Mouse (Mus musculus) layer of hippocampus, adult 18-20 months (tissue): Measurements from ENCODE around the gene Parl. TPM values are rescaled to one million over a fixed set of nuclear protein-coding genes. Genes with fewer than 3 reads are reported as not detected.
A peak's percentile ranks its signal among the peaks of the same experiment; 100 is the strongest.

Source experiments
- DNase-seq, 2 experiments: peaks; one replicate each; pipeline ENCODE4 v3.0.0; 2022; ENCODE audit warnings: low spot score in 2 of 2
- long read RNA-seq: library from polyadenylated mRNA; stranded (forward); transcript quantifications from one replicate; pipeline ENCODE4 v2.0.0, GENCODE M21; 2021
- total RNA-seq, 2 experiments: library from RNA; stranded (reverse); gene quantifications; 2 replicates each; pipeline ENCODE4 v1.2.3; 2021

Gene Parl
- total RNA-seq: 10 to 100 TPM; 55.9 to 56.3 TPM
- long read RNA-seq, transcript Parl-201 (10 exons, 1,348 nt): major isoform, 17 of 21 reads
- long read RNA-seq, partial matches to known transcripts: 0 of 21 reads
- long read RNA-seq, other reads (novel, unspliced or antisense): 2 of 21 reads

- peak; percentile 35 to 84 for DNase-seq
These were observed at the start of gene Parl for GRCm38 (mm10) chr16:20301770-20302649. TSS of gene Parl (minus strand) at chr16:20302387.

- no peak for DNase-seq
These were observed 43.3 kb upstream of the Parl start for GRCm38 (mm10) chr16:20345464-20345863.

DNA sequence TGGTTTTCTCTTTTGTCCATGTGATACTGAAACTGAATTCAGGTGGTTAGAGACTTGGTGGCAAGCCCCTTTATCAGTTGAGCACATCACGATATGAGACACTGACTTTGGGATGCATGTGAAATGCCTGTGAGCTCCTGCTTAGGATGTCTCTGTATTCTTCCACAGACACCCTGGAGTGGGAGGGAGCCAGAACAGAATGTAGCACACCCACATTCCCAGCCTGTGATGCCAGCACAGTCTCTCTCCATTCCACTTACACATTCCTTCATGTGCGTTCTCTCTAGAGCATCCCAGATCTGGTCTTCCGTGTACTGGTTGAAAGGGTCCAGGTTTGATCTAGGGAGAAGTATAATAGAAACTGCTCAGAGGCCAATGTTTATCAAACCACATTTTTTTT is 36.4 kb upstream of the Parl start:
- DNase-seq: peak; percentile 72 to 90

DNA sequence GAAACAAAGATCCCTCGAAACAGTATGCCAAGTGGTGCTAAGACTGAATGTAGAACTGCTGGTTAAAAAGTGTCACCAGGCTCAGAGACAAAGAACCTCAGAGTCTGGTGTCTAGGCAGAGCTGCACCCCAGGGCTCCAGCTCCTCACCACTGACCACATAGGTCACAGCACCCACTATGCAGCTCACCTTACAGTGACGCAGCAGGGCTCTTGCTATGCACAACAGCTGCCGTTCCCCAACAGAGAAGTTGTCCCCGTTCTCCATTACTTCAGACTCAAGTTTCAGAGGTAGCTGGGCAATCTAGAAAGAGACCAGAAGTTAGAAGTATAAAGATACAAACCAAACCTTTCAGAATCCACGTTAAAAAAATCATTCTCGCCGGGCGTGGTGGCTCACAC is 32.7 kb upstream of the Parl start:
- DNase-seq: no peak

- DNase-seq: no peak
These were observed 26.1 kb upstream of the Parl start for GRCm38 (mm10) chr16:20328306-20328705.

- no peak for DNase-seq
These were observed 23.1 kb upstream of the Parl start, which contains the start of gene Cyp2ab1 for GRCm38 (mm10) chr16:20325286-20325685. TSS of gene Cyp2ab1 (minus strand) at chr16:20325404.

DNA sequence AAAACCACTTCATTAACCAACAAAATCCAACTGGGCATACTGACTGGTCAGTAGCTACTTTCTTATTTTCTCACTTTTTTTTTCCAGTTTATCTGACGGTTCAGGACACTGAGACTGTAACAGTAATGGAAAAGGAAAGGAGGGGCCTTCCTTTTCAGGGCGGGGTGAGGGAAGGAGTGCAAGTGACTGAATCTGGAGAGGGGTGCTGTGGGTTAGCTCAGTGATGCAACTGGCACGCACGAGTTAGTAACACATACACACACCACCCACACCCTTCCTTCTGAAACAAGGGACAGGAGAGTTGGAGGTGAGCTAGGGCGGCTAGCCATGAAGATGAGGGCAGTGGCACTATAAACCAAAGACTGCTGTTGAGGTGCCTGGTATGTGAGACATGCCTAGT is 21.7 kb upstream of the Parl start:
- DNase-seq: no peak

GRCm38 (mm10) chr16:20322274-20322673 is 20.1 kb upstream of the Parl start:
- no peak for DNase-seq

DNA sequence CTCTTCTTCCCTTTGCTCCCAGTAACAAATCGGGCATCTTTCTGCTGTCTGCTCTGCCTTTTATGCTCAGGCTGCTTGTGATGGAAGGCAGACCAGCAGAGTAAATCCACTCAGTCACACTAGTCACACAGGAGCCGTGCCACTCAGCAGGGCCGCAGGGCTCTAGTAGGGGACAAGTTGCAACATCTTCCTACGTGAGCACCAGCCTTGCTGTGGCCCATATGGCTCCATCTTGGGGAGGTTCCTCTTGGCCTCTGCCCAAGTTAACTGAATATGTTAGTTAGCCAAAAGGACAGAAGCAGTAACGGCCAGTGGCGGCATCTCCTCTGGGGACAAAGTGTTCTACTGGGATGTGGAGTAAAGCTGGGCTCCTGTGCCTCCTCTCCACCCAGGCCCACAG is 14.6 kb upstream of the Parl start:
- DNase-seq: no peak

- DNase-seq: no peak
These were observed 13.1 kb upstream of the Parl start for GRCm38 (mm10) chr16:20315266-20315665.

DNA sequence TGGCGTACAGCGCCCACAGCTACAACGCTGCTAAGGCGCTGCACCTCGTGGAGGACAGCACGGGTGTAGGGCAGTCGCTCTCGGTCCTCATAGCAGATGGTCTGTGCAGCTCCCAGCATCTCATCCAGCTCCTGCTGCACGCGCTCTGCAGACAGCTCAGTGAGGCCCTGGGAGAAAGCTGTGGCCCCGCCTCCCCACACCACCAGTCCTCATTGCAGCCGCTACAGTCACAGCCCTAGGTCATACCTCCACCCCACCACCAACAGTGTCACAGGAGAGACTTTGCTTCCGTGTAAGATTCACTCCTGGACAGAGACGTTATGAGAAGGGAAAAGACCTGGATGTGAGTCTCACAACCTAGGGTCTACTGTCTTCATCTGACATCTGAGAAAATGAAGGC is 10.1 kb upstream of the Parl start:
- DNase-seq: no peak

GRCm38 (mm10) chr16:20300076-20300475 is 2.1 kb downstream of the Parl start:
- no peak for DNase-seq

GRCm38 (mm10) chr16:20280238-20280637 is 21.9 kb downstream of the Parl start:
- DNase-seq: peak in 1 of 2 experiments; percentile 19

- no peak for DNase-seq
These were observed 22.8 kb downstream of the Parl start for GRCm38 (mm10) chr16:20279395-20279794.

DNA sequence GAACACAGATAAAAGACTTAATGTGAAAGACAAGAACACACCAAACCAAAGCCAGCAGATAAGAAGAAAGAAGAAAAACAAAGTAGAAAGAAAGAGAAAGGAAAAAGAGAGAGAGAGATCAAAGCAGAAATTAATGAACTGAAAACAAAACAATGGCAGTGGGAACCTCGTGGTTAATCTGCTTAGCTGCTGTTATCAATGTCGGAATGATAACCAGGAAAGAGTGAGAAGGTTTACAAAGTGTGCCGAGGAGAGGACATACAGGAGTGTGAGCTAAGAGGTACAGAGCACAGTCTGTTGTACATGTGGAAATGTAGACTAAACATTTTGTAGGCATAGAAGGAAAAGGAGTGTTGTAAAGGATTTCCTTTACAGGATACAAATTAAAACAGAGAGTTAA is 29.2 kb downstream of the Parl start:
- DNase-seq: no peak

DNA sequence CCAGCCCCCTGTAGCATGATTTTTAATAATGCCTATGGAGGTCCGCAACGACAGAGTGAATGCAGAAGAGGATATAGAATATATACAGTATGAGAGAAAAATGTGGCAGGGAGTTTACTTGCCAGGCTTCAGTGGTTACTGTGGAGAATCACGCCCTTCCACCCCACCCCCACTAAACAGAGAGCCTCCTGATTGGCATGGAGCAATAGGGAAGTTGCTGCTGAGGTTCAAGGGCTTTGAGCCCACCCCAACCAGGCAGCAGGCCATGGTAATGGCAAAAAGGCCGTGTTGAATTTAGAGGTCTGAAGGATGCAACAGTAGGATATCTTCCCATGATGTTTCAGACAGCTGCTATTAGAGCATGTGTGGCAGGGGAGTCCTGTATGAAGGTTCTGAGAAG is 30.8 kb downstream of the Parl start:
- DNase-seq: no peak

GRCm38 (mm10) chr16:20265089-20265488 is 37.1 kb downstream of the Parl start:
- no peak for DNase-seq

GRCm38 (mm10) chr16:20257926-20258325 is 44.3 kb downstream of the Parl start:
- DNase-seq: no peak

GRCm38 (mm10) chr16:20248442-20249174 is 53.6 kb downstream of the Parl start:
- no peak for DNase-seq

GRCm38 (mm10) chr16:20247103-20247502 is 55.1 kb downstream of the Parl start:
- DNase-seq: no peak

- DNase-seq: peak in 1 of 2 experiments; percentile 69
These were observed 61.4 kb downstream of the Parl start, which contains the start of gene Map6d1 for GRCm38 (mm10) chr16:20240468-20241414. TSS of gene Map6d1 (minus strand) at chr16:20241358.
